Mouse (Mus musculus) mouse trophoblast stem cell (cell line): Measurements from ENCODE around the gene Card9.

Source experiments
- in situ Hi-C, 2 experiments: fragments of 300-500 bp; cut with MseI, MboI; formaldehyde crosslinking; loops; 2 replicates in 1 of 2; 3 replicates in 1 of 2; pipeline ENCODE4 v1.15.1; 2025

Gene Card9

GRCm38 (mm10) chr2:26362991-26363390 is 2.3 kb upstream of the Card9 start:
- in situ Hi-C loops: no loop called here

GRCm38 (mm10) chr2:26359983-26360382 is 735 bp downstream of the Card9 start:
- in situ Hi-C loops: no loop called here

DNA sequence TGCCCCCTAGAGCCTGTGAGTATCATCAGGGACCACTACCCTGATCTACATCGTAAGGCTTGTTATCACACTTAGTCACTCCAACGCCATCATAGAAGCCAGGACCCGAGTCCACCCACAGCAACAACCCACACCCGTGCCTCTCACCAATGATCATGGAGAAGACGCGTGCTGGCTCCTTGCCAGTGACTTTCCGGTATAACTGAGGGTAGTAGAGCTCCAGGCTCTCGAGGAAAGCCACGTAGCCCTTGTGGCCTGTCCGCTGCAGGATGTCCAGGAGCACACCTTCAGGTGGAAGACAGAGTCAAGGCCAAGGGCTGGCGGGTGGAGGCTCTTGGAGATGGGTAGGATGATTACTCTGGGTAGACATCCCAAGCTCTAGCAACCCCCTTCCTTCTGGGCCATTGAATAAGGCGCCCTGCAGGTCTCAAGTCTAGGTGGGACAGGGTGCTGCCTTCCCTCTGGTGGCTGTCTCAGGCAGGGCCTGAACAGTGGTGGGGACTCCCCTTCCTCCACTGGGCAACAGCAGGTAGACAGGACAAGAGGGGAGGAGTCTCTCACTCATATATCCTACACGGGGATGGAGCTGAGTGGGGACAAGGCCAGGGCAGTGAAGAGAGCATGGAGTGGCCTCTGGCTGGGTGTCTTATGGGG is 1.9 kb downstream of the Card9 start:
- in situ Hi-C loops: no loop called here

GRCm38 (mm10) chr2:26357484-26357883 is 3.2 kb downstream of the Card9 start:
- in situ Hi-C loops: no loop called here

DNA sequence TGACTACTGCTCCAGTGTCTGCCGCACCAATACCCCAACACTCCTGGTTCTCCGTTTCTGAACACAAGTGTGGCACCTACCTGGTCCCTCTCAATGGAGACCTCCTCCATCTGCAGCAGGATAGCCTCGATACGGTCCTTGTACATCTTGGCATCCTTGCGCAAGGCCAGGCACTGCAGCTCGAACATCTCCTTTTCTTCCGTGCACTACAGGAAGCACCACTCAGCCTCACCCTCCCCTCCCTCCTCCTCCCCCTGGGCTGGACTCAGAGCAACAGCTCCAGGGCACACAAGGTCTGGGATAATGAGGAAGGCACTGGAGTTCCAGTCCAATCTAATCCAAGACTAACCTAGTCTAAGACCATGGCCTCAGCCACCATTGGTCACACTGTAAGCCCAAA is 4.0 kb downstream of the Card9 start:
- in situ Hi-C loops: no loop called here

DNA sequence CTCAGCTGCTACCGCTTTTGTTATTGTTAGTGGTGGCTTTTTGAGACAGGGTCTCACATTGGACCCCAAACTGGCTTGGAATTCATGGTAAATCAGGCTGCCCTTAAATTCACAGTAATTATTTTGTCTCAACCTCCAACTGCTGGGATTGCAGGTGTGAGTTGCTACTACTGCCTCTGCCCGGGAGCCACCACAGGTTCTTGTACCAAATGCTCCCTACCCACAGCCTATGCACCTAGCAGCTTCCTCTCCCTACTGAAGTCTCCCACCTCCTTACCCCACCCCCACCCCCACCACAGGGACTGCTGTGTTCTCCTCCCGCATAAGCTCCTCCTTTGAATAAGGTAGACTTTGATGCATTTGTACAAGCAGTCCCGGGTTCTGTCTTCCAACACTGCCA is 4.5 kb downstream of the Card9 start:
- in situ Hi-C loops: no loop called here

- in situ Hi-C loops: no loop called here
Measured at GRCm38 (mm10) chr2:26354401-26354800, 6.3 kb downstream of the Card9 start.

GRCm38 (mm10) chr2:26353066-26353980 is 7.4 kb downstream of the Card9 start:
- in situ Hi-C loops: no loop called here

- in situ Hi-C loops: no loop called here
Measured at GRCm38 (mm10) chr2:26352291-26352910, 8.3 kb downstream of the Card9 start.

DNA sequence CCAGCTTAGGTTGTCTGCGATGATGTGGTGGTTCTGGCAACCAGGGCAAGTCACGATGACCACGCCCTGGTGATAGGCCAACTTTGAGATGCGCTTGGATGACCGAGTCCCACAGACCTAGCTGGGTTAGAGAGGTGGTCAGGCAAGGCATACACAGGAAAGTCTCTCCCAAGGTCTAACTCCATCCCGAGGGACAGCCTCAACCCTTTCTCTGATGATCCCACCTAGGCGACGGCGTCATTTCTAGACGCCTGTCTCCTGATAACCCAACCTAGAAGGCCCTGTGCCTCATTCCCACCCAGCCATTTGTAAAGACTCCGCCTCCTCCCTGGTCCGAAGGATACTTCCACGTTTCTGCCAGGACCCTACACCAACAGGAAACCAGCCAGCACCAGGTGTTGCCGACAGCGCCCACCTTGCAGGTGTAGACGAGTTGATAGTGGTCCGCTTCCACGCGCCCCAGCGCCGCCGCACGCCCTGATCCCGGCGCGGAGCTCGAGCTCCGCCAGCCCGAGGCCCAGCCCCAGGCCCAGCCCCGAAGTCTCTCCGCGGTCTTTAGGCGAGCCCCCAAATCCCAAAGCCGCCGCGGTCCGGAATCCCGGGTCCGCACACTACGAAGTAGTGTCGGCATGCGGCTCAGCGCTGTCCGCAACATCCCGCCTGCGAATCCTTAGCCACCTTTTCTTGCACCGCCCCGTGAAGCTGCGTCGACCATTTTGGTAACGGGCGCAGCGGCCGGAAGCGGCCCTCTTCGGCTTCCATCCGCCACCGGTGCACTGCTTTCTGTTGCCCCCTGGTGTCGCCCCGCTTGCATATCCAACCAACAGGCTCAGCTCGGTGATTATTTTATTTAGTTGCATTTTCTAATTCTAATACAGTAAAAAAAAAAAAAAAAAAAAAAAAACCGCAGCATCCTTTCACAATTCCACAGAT is 9.1 kb downstream of the Card9 start, which contains the start of gene Dnlz:
Gene Dnlz (minus strand): TSS at position 753 of the 933 bp plus-strand sequence.
- in situ Hi-C loops: no loop called here

DNA sequence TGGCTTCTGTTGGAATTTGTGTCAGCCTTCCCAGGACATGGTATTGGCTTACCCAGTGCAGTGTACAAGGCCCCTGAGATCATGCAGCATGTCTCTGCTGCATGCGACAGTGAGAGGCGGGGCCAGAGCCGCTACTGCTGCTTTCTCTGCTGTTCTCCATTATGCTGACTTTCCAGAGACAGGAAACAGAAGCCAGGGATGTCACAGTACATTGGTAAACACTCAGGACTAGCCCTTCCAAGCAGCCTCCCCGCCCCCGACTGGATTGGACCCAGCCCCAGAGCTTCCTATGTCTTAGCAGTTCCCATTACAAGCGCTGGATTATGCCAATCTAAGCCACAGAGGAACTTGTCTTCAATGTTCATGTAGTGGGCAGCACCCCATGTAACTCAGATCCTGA is 12.5 kb downstream of the Card9 start:
- in situ Hi-C loops: no loop called here

DNA sequence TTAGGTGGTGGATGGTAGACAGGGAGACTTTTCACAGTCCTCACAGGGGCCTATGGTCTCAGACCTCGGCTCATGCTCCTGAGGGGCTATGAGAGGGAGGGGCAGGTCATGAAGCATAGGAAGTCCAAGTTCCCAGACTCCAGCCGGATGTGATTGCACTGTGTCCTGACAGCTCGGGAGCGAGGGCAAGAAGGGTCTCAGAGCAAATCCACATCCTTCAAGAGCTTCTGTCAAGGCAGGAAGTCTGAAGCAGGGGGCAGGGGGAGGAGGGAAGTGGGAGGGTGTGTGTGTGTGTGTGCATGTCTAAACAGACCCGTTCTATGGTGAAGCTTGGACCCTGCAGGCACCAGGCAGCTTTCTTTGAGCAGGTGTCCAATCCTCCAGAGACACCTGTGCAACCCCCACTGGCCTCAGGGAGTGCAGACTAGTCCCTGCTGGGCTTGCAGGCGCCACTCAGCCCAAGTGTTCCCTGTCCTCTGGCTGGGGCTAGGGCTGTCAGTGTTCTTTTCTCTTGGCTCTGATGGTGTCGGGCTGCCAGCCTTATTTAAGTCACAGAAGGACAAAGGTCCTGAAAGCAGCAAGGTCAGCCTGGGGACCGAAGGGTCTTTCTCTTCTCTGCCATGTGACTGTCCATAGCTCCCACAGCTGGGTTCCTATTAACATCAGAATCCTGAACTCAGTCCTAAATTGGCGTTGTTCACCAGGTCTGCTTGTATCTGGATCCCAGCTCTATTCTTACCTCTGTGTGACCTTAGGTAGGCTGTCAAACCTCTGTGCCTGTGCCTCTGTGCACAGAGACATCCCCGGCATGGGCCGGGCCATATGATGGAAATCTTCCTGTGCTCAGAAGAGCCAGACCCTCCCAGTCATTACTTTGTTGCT is 17.9 kb downstream of the Card9 start:
- in situ Hi-C loops: no loop called here

DNA sequence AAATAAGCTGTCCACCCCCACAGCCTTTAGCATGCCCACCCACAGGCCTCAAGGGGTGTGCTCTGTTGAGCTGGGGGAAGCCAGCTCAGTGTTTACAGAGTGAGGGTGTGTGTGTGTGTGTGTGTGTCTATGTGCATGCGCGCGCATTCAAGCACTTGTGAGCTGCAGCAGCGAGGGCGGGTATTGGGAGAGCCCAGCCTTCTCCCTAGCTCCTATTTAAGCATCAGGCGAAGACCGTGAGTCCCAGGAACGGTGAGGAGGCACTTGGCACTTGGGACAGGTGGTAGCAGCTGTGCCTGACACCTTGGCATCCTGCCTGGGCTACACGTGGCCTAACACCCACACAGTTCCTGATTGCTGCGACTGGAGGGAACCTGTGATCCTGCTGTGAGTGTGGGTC is 18.7 kb downstream of the Card9 start:
- in situ Hi-C loops: no loop called here

DNA sequence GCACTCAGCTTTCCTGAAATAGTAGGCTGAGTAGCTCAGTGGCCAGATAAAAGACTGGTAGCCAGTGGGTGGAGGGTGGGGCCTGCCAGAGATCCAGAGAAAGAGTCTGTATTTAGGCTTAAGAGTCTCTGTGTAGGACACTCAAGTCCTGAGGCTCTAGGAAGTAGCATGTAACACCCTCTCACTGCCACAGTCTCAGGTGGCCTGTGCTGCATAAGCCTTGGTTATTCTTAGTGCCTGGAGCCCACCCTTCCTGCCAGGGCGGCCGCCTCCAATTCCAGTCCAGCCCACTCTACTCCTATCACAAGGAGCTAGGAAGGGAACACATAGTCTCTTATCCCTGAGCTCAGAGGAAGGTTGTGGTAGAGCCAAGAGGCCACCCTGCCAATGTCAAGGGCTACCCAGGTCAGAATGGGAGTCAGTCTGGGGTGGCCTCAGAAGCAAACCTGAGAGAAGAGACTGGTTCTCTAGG is 19.2 kb downstream of the Card9 start:
- in situ Hi-C loops: no loop called here

GRCm38 (mm10) chr2:26339204-26339551 is 21.5 kb downstream of the Card9 start:
- in situ Hi-C loops: no loop called here

DNA sequence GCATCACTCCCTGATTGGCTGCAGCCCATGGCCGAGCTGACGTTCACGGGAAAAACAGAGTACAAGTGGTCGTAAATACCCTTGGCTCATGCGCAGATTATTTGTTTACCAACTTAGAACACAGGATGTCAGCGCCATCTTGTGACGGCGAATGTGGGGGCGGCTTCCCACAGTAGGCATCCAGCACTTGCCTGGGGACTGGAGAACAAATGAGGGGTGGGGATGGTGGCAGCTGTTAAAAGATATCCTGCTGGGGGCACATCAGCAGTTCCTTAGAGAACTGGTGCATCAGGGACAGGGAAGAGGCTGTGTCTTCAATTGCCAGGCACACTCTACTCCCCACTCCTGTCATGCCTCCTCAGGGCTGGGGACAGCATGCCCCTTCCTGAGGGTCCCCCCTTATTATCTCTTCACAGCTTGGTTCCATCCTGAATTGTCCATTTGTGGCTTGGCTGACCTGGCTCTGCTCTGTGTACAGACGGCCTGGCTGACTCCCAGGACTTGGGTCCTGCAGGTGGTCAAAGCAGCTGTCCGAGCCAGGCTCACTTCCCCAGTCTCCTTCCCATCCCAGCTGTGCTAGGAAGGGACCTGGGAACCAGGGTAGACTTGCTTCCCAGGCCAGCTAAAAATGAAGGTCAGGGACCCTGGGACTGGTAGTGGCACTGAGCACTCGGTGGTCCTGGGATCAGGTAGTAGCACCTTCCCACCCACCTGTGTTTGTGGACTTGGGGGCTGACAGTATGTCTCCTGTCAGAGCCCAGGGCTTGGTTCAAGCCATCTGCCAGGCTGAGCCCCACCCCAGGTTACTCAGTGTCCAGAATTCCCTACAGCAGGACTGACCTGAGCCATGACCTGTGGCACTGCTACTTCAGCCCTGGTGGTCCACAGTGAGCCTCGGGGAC is 22.2 kb downstream of the Card9 start:
- in situ Hi-C loops: no loop called here

- in situ Hi-C loops: no loop called here
Measured at GRCm38 (mm10) chr2:26330702-26331101, 30.0 kb downstream of the Card9 start.

- in situ Hi-C loops: no loop called here
Measured at GRCm38 (mm10) chr2:26330056-26330468, 30.7 kb downstream of the Card9 start.

DNA sequence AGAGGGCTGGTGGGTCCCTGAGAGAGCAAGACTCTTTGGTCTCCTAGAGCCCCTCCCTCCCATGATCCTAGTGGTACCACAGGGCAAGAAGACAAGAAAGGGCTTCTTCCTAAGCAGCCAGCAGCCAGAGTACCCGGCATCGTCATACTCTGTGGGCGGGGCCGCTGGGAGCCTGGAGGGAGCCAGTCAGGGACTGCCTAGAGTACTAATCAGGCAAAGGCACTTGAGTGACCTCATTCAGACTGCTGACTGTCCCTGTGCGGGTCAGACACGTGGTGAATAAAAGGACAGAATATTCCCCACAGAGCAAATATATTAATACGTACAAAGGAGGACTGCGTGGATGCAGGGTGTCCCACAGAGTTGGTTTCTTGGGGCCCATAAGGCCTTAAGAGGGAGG is 31.3 kb downstream of the Card9 start:
- in situ Hi-C loops: no loop called here
